Mouse (Mus musculus): ENCODE measurements at regions not wholly inside any gene's neighbourhood (a gene's known extent, or its start where the extent isn't known, plus 50 kb on each side); places are given as distances from the start of the nearest gene placed in this dataset.

DNA sequence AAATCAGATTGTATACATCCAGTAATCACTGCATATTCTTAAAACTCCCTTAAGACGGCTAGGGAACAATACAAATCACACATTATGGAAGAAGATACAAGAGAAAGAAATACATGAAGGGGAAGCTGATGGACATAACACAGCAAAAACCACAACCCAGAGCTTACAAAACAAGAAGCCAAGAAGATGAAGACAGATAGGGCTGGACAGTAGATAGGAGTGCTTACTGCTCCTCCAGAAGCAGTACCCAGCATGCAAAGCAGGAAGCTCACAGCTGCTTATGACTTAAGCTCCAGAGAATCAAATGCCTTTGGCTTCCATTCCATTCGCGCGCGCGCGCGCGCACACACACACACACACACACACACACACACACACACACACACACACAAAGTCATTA is 131.0 kb upstream of the Slc7a11 start:
- TF ChIP-seq CTCF (IDR thresholded peaks at IDR 0.05; ENCODE audit: borderline replicate concordance, insufficient read depth, low read depth, low read length) (no peak), POLR2A (IDR thresholded peaks at IDR 0.05; ENCODE audit: borderline replicate concordance, insufficient read depth, low read length) (no peak)
